Mouse (Mus musculus): Measurements from ENCODE around the gene Rbfox1.

Gene Rbfox1

GRCm38 (mm10) chr16:6095604-6096372 lies 210.6 kb downstream of the Rbfox1 start:
- no peak for DNase-seq (ENCODE audit: low read depth in 1 of 2, low spot score in 2 of 2)

GRCm38 (mm10) chr16:6097244-6098040 lies 212.3 kb downstream of the Rbfox1 start:
- no peak for DNase-seq (ENCODE audit: low read depth in 1 of 2, low spot score in 2 of 2)

GRCm38 (mm10) chr16:6098116-6098515 lies 213.0 kb downstream of the Rbfox1 start:
- DNase-seq (ENCODE audit: low read depth in 1 of 2, low spot score in 2 of 2) = no peak

- no peak for DNase-seq (ENCODE audit: low read depth in 1 of 2, low spot score in 2 of 2)
These were observed 214.4 kb downstream of the Rbfox1 start for GRCm38 (mm10) chr16:6099598-6099997.

GRCm38 (mm10) chr16:6100421-6100877 lies 215.3 kb downstream of the Rbfox1 start:
- no peak for DNase-seq (ENCODE audit: low read depth in 1 of 2, low spot score in 2 of 2)

GRCm38 (mm10) chr16:6103713-6104112 lies 218.6 kb downstream of the Rbfox1 start:
- no peak for DNase-seq (ENCODE audit: low read depth in 1 of 2, low spot score in 2 of 2)

- DNase-seq (ENCODE audit: low read depth in 1 of 2, low spot score in 2 of 2) = no peak
These were observed 225.0 kb downstream of the Rbfox1 start for GRCm38 (mm10) chr16:6110121-6110520.

GRCm38 (mm10) chr16:6113836-6114475 lies 228.8 kb downstream of the Rbfox1 start:
- no peak for DNase-seq (ENCODE audit: low read depth in 1 of 2, low spot score in 2 of 2)

- DNase-seq (ENCODE audit: low read depth in 1 of 2, low spot score in 2 of 2) = no peak
These were observed 234.3 kb downstream of the Rbfox1 start for GRCm38 (mm10) chr16:6119472-6119871.

- no peak for DNase-seq (ENCODE audit: low read depth in 1 of 2, low spot score in 2 of 2)
These were observed 236.1 kb downstream of the Rbfox1 start for GRCm38 (mm10) chr16:6121232-6121631.

- DNase-seq (ENCODE audit: low read depth in 1 of 2, low spot score in 2 of 2) = no peak
These were observed 237.7 kb downstream of the Rbfox1 start for GRCm38 (mm10) chr16:6122859-6123258.

- DNase-seq (ENCODE audit: low read depth in 1 of 2, low spot score in 2 of 2) = no peak
These were observed 243.2 kb downstream of the Rbfox1 start for GRCm38 (mm10) chr16:6128314-6128713.

GRCm38 (mm10) chr16:6135016-6135415 lies 249.9 kb downstream of the Rbfox1 start:
- no peak for DNase-seq (ENCODE audit: low read depth in 1 of 2, low spot score in 2 of 2)

GRCm38 (mm10) chr16:6139432-6139831 lies 254.3 kb downstream of the Rbfox1 start:
- no peak for DNase-seq (ENCODE audit: low read depth in 1 of 2, low spot score in 2 of 2)

- no peak for DNase-seq (ENCODE audit: low read depth in 1 of 2, low spot score in 2 of 2)
These were observed 262.8 kb downstream of the Rbfox1 start for GRCm38 (mm10) chr16:6147957-6148356.

- no peak for DNase-seq (ENCODE audit: low read depth in 1 of 2, low spot score in 2 of 2)
These were observed 264.2 kb downstream of the Rbfox1 start for GRCm38 (mm10) chr16:6149345-6149744.

- DNase-seq (ENCODE audit: low read depth in 1 of 2, low spot score in 2 of 2) = no peak
These were observed 270.4 kb downstream of the Rbfox1 start for GRCm38 (mm10) chr16:6155556-6155955.

GRCm38 (mm10) chr16:6164476-6164875 lies 279.3 kb downstream of the Rbfox1 start:
- DNase-seq (ENCODE audit: low read depth in 1 of 2, low spot score in 2 of 2) = no peak

- DNase-seq (ENCODE audit: low read depth in 1 of 2, low spot score in 2 of 2) = no peak
These were observed 284.2 kb downstream of the Rbfox1 start for GRCm38 (mm10) chr16:6169346-6169745.

- DNase-seq (ENCODE audit: low read depth in 1 of 2, low spot score in 2 of 2) = no peak
These were observed 295.7 kb downstream of the Rbfox1 start for GRCm38 (mm10) chr16:6180819-6181218.

GRCm38 (mm10) chr16:6182329-6182728 lies 297.2 kb downstream of the Rbfox1 start:
- DNase-seq (ENCODE audit: low read depth in 1 of 2, low spot score in 2 of 2) = no peak

- no peak for DNase-seq (ENCODE audit: low read depth in 1 of 2, low spot score in 2 of 2)
These were observed 307.2 kb downstream of the Rbfox1 start for GRCm38 (mm10) chr16:6192358-6192757.

Measured in monocyte, adult 2 months (primary cell).